Mouse (Mus musculus) liver, embryonic 14.5 days (tissue): ENCODE results near the gene Mrvi1. TPM values are rescaled to one million over a fixed set of nuclear protein-coding genes. Genes with fewer than 3 reads are reported as not detected.

Experiments
- ATAC-seq: fragments of 200-750 bp; cut with Nextera tagmentation; 2 replicates; pipeline ENCODE4 v1.8.0; 2017; ENCODE audit warnings: moderate number of reproducible peaks, mild to moderate bottlenecking, moderate library complexity; ENCODE audit not compliant: insufficient read depth
- DNase-seq, 3 experiments: peaks; one replicate each; pipeline ENCODE4 v3.0.0-alpha.2; 2012 to 2013; ENCODE audit warnings: low read depth in 3 of 3, low spot score in 3 of 3
- H3K27ac ChIP-seq: fragments of 300-500 bp; sonication (generic); 2 replicates; pipeline ENCODE4 v1.5.1; 2014; ENCODE audit warnings: moderate library complexity, mild to moderate bottlenecking, control low read depth, inconsistent platforms
- H3K27me3 ChIP-seq: fragments of 300-500 bp; sonication (generic); 2 replicates; pipeline ENCODE4 v1.6.1; 2014; ENCODE audit warnings: mild to moderate bottlenecking, low read length, moderate library complexity; ENCODE audit not compliant: control insufficient read depth, insufficient read depth
- H3K36me3 ChIP-seq: fragments of 300-500 bp; sonication (generic); replicated peaks from 2 replicates; pipeline ENCODE4 v1.6.1; 2014; ENCODE audit warnings: low read depth; ENCODE audit not compliant: control insufficient read depth, insufficient read depth
- H3K4me1 ChIP-seq, 2 experiments: fragments of 200-500 bp in 1 of 2; fragments of 300-500 bp in 1 of 2; sonication (generic) in 1 of 2; replicated peaks; 2 replicates each; pipeline ENCODE4 v1.6.1; 2012 to 2014; ENCODE audit warnings: antibody characterized with exemption in 1 of 2, inconsistent platforms in 1 of 2, low read length in 1 of 2; ENCODE audit not compliant: control insufficient read depth in 2 of 2, insufficient read depth in 2 of 2
- H3K4me2 ChIP-seq: fragments of 300-500 bp; sonication (generic); 2 replicates; pipeline ENCODE4 v1.6.1; 2014; ENCODE audit warnings: low read depth, mild to moderate bottlenecking, control low read depth, moderate library complexity
- H3K4me3 ChIP-seq, 2 experiments: fragments of 200-500 bp in 1 of 2; fragments of 300-500 bp in 1 of 2; sonication (generic) in 1 of 2; 2 replicates each; pipeline ENCODE4 v1.5.1; 2012 to 2014; ENCODE audit warnings: low read depth in 2 of 2, low read length in 2 of 2, mild to moderate bottlenecking in 2 of 2, control low read depth in 1 of 2, inconsistent platforms in 1 of 2, moderate library complexity in 1 of 2; ENCODE audit not compliant: insufficient read depth in 1 of 2
- H3K9ac ChIP-seq: fragments of 300-500 bp; sonication (generic); replicated peaks from 2 replicates; pipeline ENCODE4 v1.6.1; 2014; ENCODE audit warnings: mild to moderate bottlenecking, control low read depth, moderate library complexity
- H3K9me3 ChIP-seq: fragments of 300-500 bp; sonication (generic); 2 replicates; pipeline ENCODE4 v1.6.1; 2016; ENCODE audit warnings: low read length, mixed read lengths; ENCODE audit not compliant: control insufficient read depth
- CTCF ChIP-seq: IDR thresholded peaks from 2 replicates; pipeline ENCODE4 v1.5.1; 2016; ENCODE audit warnings: antibody characterized with exemption, low read depth, control low read depth
- EP300 ChIP-seq: IDR thresholded peaks from 2 replicates; pipeline ENCODE4 v1.6.1; 2016; ENCODE audit warnings: antibody characterized with exemption, low read depth
- WGBS: fragments of 180-500 bp; shearing (Covaris S2); extraction: QIAGEN DNeasy Blood & Tissue Kit; methylation state at CpG from one replicate; pipeline ENCODE4 v1.1.7; 2014; ENCODE audit not compliant: insufficient replicate concordance; 5-methylcytosine and 5-hydroxymethylcytosine counted together
- polyA plus RNA-seq, 2 experiments: library from polyadenylated mRNA; depleted of rRNA in 1 of 2; stranded (reverse) in 1 of 2; unstranded in 1 of 2; fragments of >200 nt; fragmentation: Nextera tagmentation in 1 of 2; extraction: Ambion mirVana in 1 of 2; gene quantifications; 2 replicates each; pipeline versions ENCODE4 v1.2.1 to v1.2.3; 2012 to 2014

Gene Mrvi1
- polyA plus RNA-seq, 2 experiments: 3.7 to 4.7 TPM

DNA sequence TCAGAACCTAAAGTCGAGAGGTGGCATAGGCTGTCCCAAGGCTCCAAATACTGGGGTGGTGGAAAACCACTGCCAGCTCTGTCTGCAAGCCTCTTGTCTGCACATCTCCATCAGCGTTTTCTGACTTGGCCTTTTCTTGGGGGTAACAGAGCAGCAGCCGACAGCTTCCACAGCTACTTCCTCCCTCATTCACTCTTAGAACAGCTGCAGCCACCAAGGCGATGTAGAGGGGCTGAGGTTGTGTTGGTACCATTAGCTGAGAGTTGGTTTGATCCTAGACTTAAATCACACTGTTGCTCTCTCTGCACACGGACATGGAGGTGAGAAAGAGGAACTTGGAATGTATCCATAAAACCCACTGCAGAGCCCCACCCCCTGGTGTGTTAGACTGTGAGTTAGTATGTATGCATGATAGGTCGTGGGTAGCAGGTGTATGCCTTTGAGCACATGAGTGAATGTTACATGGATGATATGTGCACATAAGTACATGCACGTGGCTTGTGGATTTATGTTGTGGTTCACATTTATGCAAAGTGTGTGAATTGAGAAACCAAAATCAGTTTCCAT lies 31.9 kb upstream of the Mrvi1 start:
- Histone ChIP-seq H3K4me3 (no peak overlapping the region), H3K27me3 (no peaks in the 10 kb centered on the region), H3K9me3 (no peaks in the 10 kb centered on the region), H3K9ac (no peak overlapping the region), H3K4me1 (peaks cover 0 to 5% of the 10 kb centered on the region in 2 experiments; a peak in 2 of 4 replicates), H3K4me2 (no peak overlapping the region), H3K27ac (no peak overlapping the region), H3K36me3 (no peaks in the 10 kb centered on the region)
- ATAC-seq (0 out of 2 replicates have a peak, but pooled peaks have one; percentile 4), DNase-seq (no peak)
- TF ChIP-seq CTCF (no peak), EP300 (no peak)
- 42% methylated on average over 7 of the region's 7 CpGs for WGBS

DNA sequence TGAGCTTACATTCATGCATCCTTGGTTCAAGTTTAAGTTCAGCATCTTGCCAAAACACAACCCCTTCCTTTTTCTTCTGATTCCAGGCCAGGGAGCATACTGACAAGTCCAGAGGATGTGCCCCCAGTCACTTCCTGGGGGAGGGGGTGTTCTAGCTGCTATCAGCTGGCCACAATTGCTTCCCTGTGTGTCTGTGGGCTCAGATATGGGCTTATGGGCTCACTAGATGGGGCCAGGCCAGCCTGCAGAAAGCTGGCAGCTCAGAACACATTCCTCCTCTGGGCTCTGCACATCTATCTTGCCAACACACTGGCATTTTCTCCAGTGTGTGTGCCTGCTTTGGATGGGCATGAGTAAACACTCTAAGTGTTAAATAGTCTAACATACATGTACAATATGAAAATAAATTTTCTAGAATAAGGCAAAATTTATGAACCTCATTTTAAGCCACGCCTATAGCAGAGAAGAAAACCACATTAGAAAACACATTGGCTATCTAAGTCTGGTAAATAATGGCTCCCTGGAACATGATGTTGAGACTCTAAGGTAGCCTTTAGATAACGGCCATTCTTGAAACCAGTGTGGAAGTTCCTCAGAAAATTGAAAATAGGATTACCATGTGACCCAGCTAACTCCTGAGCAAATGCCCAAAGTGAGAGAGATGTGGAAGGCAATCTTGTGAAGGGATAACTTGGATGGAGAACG lies 22.0 kb upstream of the Mrvi1 start:
- DNase-seq: peak; percentile 77 to 83 (median 83)

GRCm38 (mm10) chr7:110998887-110999827 lies 16.9 kb upstream of the Mrvi1 start:
- 30% methylated on average over 15 of the region's 15 CpGs for WGBS
- Histone ChIP-seq H3K9ac (peak overlapping the region; percentile 31), H3K27me3 (no peaks in the 10 kb centered on the region), H3K4me2 (peak overlapping the region; percentile 13), H3K27ac (peak overlapping the region; percentile 39), H3K36me3 (no peaks in the 10 kb centered on the region), H3K9me3 (no peaks in the 10 kb centered on the region), H3K4me1 (peaks cover 35 to 45% of the 10 kb centered on the region in 2 experiments), H3K4me3 (no peak overlapping the region)
- ATAC-seq (peak; percentile 74), DNase-seq (peak in 2 of 3 experiments; percentile 48 to 53)
- TF ChIP-seq CTCF (no peak), EP300 (0 out of 2 replicates have a peak, but pooled peaks have one; percentile 20)

More for the DNA sequence above, 22.0 kb upstream of the Mrvi1 start:
- H3K36me3 ChIP-seq: no peaks in the 10 kb centered on the region
- no peak for TF ChIP-seq CTCF
- peak; percentile 99 for TF ChIP-seq EP300
- H3K9me3 ChIP-seq: no peaks in the 10 kb centered on the region
- peak overlapping the region; percentile 4 to 26; a peak in 2 of 4 replicates for H3K4me3 ChIP-seq
- peak; percentile 97 for ATAC-seq
- peak overlapping the region; percentile 63 for H3K4me2 ChIP-seq
- peaks cover 35 to 41% of the 10 kb centered on the region in 2 experiments for H3K4me1 ChIP-seq
- peak overlapping the region; percentile 91 for H3K27ac ChIP-seq
- WGBS: 30% methylated on average over 3 of the region's 3 CpGs
- peak overlapping the region; percentile 43 for H3K9ac ChIP-seq
- H3K27me3 ChIP-seq: no peaks in the 10 kb centered on the region

DNA sequence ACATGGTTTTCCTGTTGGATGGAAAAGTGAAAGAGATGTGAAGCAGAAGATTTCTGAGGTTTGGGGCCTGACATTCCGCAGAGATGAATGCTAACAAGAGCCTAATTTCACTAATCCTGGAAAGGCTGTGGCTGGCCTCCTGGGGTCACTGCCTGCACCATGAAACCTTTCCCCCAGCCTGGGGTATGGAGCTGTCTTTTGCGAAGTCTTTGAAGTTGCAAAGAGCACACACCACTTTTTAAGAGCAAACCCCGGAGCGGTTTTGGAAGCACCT lies 8.9 kb upstream of the Mrvi1 start:
- Histone ChIP-seq H3K4me1 (peaks cover 0 to 21% of the 10 kb centered on the region in 2 experiments; a peak in 3 of 4 replicates), H3K27ac (no peak overlapping the region), H3K9me3 (no peaks in the 10 kb centered on the region), H3K4me2 (no peak overlapping the region), H3K36me3 (no peaks in the 10 kb centered on the region), H3K4me3 (no peak overlapping the region), H3K27me3 (no peaks in the 10 kb centered on the region), H3K9ac (no peak overlapping the region)
- ATAC-seq: no peak
- WGBS: 57% methylated on average over 4 of the region's 4 CpGs
- no peak for TF ChIP-seq CTCF
- TF ChIP-seq EP300: no peak
- no peak for DNase-seq
